Mouse (Mus musculus) midbrain, embryonic 16.5 days (tissue): Measurements from ENCODE around the gene Heatr3. TPM values are rescaled to one million over a fixed set of nuclear protein-coding genes. Genes with fewer than 3 reads are reported as not detected.
"Not testable (repeated sequence)": the region's sequence is repeated elsewhere in the genome, so short reads cannot be mapped to it uniquely, and the experiment has no call there.

Experiments
- ATAC-seq: fragments of 200-750 bp; cut with Nextera tagmentation; 2 replicates; pipeline ENCODE4 v1.8.0; 2017; ENCODE audit warnings: moderate TSS enrichment
- H3K27ac ChIP-seq: fragments of 300-500 bp; sonication (generic); 2 replicates; pipeline ENCODE4 v1.5.1; 2014; ENCODE audit warnings: mild to moderate bottlenecking, low read length, mixed read lengths
- H3K27me3 ChIP-seq: fragments of 300-500 bp; sonication (generic); 2 replicates; pipeline ENCODE4 v1.6.1; 2014; ENCODE audit warnings: low read depth, low read length, mixed read lengths; ENCODE audit not compliant: control insufficient read depth, insufficient read depth
- H3K36me3 ChIP-seq: fragments of 300-500 bp; sonication (generic); 2 replicates; pipeline ENCODE4 v1.6.1; 2014; ENCODE audit warnings: mild to moderate bottlenecking, low read length, moderate library complexity, mixed read lengths; ENCODE audit not compliant: control insufficient read depth, insufficient read depth
- H3K4me1 ChIP-seq: fragments of 300-500 bp; sonication (generic); 2 replicates; pipeline ENCODE4 v1.6.1; 2014; ENCODE audit warnings: mild to moderate bottlenecking, low read length, mixed read lengths; ENCODE audit not compliant: control insufficient read depth, insufficient read depth
- H3K4me2 ChIP-seq: fragments of 300-500 bp; sonication (generic); 2 replicates; pipeline ENCODE4 v1.6.1; 2014; ENCODE audit warnings: mild to moderate bottlenecking, low read length, mixed read lengths
- H3K4me3 ChIP-seq: fragments of 300-500 bp; sonication (generic); 2 replicates; pipeline ENCODE4 v1.5.1; 2014; ENCODE audit warnings: low read depth, mild to moderate bottlenecking, low read length, moderate library complexity, mixed read lengths
- H3K9ac ChIP-seq: fragments of 300-500 bp; sonication (generic); 2 replicates; pipeline ENCODE4 v1.6.1; 2014; ENCODE audit warnings: low read depth, low read length, mixed read lengths
- H3K9me3 ChIP-seq: fragments of 300-500 bp; sonication (generic); replicated peaks from 2 replicates; pipeline ENCODE4 v1.6.1; 2014; ENCODE audit warnings: mild to moderate bottlenecking, low read length, mixed read lengths; ENCODE audit not compliant: control insufficient read depth, poor library complexity, severe bottlenecking
- whole genome bisulfite sequencing: fragments of 180-500 bp; shearing (Covaris S2); extraction: QIAGEN DNeasy Blood & Tissue Kit; methylation state at CpG from one replicate; pipeline ENCODE4 v1.1.7; 2014; 5-methylcytosine and 5-hydroxymethylcytosine counted together
- microRNA-seq: library from miRNA; unstranded; fragments of <30 nt; microRNA quantifications from one replicate; pipeline ENCODE4, GENCODE M21; 2017
- polyA plus RNA-seq: library from polyadenylated mRNA; unstranded; fragments of >200 nt; fragmentation: Nextera tagmentation; extraction: Ambion mirVana; gene quantifications from 2 replicates; pipeline ENCODE4 v1.2.1, GENCODE M21; 2015

Heatr3 gene
- polyA plus RNA-seq, 1 experiment from 2014 or later = 34.9 TPM

- no peaks in the 10 kb centered on the region for H3K27me3 ChIP-seq
- no peak for ATAC-seq
- peak overlapping the region; percentile 95 for H3K4me3 ChIP-seq
- 15% methylated on average over 10 of the region's 10 CpGs for WGBS
- H3K9ac ChIP-seq = peak overlapping the region; percentile 86
- H3K27ac ChIP-seq = no peak overlapping the region
- peaks cover 40% of the 10 kb centered on the region for H3K4me1 ChIP-seq
- no peaks in the 10 kb centered on the region for H3K36me3 ChIP-seq
- peak overlapping the region; percentile 73 for H3K4me2 ChIP-seq
- H3K9me3 ChIP-seq = no peaks in the 10 kb centered on the region
These were observed 63.3 kb downstream of the Heatr3 start for GRCm38 (mm10) chr8:88200724-88201495.

DNA sequence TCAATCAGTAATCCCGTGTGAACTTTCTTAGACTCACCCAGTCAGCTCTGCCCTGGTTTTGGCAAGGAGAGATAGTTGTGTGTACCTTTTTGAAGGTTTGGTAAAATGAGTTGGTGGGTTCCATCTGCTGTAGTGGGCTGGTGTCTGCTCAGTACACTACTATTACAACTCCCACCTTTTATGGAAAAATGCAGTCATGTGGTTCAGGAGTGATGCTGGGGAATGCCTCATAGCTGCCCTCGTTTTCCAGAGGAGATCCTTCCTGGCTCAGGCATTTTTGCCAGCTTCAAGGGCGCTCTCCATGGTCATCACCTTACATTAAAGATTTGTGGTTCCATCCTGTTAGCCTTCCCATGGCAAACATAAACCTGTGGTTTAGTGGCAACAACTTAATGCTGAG lies 64.0 kb downstream of the Heatr3 start:
- H3K4me2 ChIP-seq = peak overlapping the region; percentile 73
- H3K4me1 ChIP-seq = peaks cover 40% of the 10 kb centered on the region
- no peaks in the 10 kb centered on the region for H3K9me3 ChIP-seq
- H3K36me3 ChIP-seq = no peaks in the 10 kb centered on the region
- H3K27ac ChIP-seq = no peak overlapping the region
- no peaks in the 10 kb centered on the region for H3K27me3 ChIP-seq
- WGBS = 42% methylated on average over 3 of the region's 3 CpGs
- ATAC-seq = no peak
- H3K4me3 ChIP-seq = peak overlapping the region; percentile 2; the same call in 1 of the 2 replicates
- H3K9ac ChIP-seq = no peak overlapping the region

GRCm38 (mm10) chr8:88206016-88206415 lies 68.4 kb downstream of the Heatr3 start:
- WGBS = 56% methylated on average over 9 of the region's 9 CpGs
- ATAC-seq = no peak
- Histone ChIP-seq H3K9me3 (no peaks in the 10 kb centered on the region), H3K4me3 (no peak overlapping the region), H3K36me3 (no peaks in the 10 kb centered on the region), H3K4me2 (no peak overlapping the region), H3K27me3 (no peaks in the 10 kb centered on the region), H3K27ac (no peak overlapping the region), H3K4me1 (peaks cover 27% of the 10 kb centered on the region), H3K9ac (no peak overlapping the region)

DNA sequence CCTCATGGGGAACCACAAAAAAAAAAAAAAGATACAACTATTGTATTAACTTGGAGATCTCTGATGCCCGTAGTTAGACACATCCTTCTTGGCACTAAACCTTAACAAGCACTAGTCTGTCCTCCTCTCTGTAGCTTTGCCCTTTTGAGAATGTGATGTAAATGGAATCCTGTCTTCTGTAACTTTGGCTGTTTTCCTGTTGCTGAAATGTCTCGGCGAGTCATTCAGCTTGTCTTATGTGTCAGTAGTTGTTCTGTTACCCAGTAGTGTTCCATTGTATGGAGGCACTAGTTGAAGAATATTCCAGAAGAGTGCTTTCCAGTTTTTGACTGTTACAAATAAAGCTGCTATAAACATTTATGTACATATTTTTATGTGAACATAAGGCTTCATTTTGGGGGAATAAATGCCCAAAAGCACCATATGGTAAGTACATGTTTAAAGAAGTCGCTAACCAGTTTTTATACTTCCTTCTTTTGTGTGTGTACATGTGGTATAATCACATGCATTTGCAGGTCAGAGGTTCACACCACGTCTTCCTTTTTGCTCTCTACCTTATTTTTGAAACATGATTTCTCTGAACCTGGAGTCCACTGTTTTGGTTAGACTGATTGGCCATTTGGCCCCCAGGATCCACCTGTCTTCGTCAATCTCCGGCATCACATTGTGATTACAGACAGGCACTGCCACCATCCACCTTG lies 69.6 kb downstream of the Heatr3 start:
- no peak for ATAC-seq

DNA sequence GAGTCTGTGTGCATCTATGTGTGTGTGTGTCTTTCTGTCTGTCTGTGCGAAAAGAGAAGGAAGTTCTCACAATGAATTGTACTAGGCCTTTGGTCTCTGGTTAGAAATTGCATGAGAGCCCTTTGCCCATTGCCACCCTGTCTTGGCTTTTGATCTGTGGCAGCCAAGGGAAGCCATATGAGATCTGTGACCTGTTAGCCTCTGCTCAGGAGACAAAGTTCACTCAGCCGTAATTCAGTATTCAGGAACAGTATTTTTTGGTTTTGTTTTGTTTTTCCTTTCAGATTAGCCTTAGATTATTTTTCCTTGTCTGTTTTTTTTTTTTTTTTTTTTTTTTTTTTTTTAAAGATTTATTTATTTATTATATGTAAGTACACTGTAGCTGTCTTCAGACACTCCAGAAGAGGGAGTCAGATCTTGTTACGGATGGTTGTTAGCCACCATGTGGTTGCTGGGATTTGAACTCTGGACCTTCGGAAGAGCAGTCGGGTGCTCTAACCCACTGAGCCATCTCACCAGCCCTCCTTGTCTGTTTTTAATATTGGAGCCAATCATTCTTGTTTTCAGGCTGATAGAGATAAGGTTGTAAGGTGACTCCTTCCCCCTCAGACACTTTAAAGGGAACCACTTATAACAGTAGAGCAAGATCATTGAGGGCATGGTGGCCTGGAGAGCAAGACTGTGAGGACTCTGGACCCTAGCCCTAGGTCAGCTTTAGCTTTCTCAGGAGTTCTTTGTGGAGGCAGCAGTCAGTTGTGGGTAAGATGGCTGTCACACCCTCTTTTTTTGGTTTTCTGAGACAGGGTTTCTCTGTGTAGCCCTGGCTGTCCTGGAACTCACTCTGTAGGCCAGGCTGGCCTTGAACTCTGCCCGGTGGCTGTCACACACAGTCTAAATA lies 72.5 kb downstream of the Heatr3 start:
- not testable (repeated sequence) for ATAC-seq, H3K9ac ChIP-seq, H3K4me1 ChIP-seq, H3K9me3 ChIP-seq, H3K4me3 ChIP-seq, H3K4me2 ChIP-seq, H3K27ac ChIP-seq, H3K27me3 ChIP-seq, H3K36me3 ChIP-seq
- 94% methylated on average over 5 of the region's 6 CpGs for WGBS

More for the DNA sequence above, 69.6 kb downstream of the Heatr3 start:
- Histone ChIP-seq H3K9me3 (no peaks in the 10 kb centered on the region), H3K36me3 (no peaks in the 10 kb centered on the region), H3K27ac (no peak overlapping the region), H3K27me3 (no peaks in the 10 kb centered on the region), H3K9ac (no peak overlapping the region), H3K4me2 (no peak overlapping the region), H3K4me3 (no peak overlapping the region), H3K4me1 (peaks cover 14% of the 10 kb centered on the region)
- WGBS = 94% methylated on average over 7 of the region's 7 CpGs

GRCm38 (mm10) chr8:88221353-88221752 lies 83.7 kb downstream of the Heatr3 start:
- no peak overlapping the region for H3K4me2 ChIP-seq
- H3K9ac ChIP-seq = no peak overlapping the region
- H3K27ac ChIP-seq = no peak overlapping the region
- no peaks in the 10 kb centered on the region for H3K9me3 ChIP-seq
- no peaks in the 10 kb centered on the region for H3K27me3 ChIP-seq
- no peak for ATAC-seq
- H3K4me1 ChIP-seq = peaks cover 15% of the 10 kb centered on the region
- 72% methylated on average over 4 of the region's 4 CpGs for WGBS
- H3K36me3 ChIP-seq = no peaks in the 10 kb centered on the region
- no peak overlapping the region for H3K4me3 ChIP-seq

Small RNAs within 50 kb of the gene (microRNA-seq; reads per million reads assigned to microRNA genes)
- 1.0 reads per million for gene Mir7071

Other genes with a start within 250 kb of the Heatr3 start
- 28.1 and 37.5 TPM in 2 replicates for gene Zfp423, start 178.3 kb upstream of the Heatr3 start, polyA plus RNA-seq
- 39.7 and 42.5 TPM in 2 replicates for gene Cnep1r1, start 19.1 kb upstream of the Heatr3 start, polyA plus RNA-seq
- 9.7 and 11.0 TPM in 2 replicates for gene Tent4b, start 61.4 kb downstream of the Heatr3 start, polyA plus RNA-seq
- gene Adcy7, start 134.5 kb downstream of the Heatr3 start, polyA plus RNA-seq = 4.2 and 6.6 TPM in 2 replicates
- 57.8 and 66.0 TPM in 2 replicates for gene Brd7, start 224.3 kb downstream of the Heatr3 start, polyA plus RNA-seq